Mouse (Mus musculus) lung, postnatal 36 days (tissue): ENCODE results near the gene Znrf4.
"Not testable (repeated sequence)": the region's sequence is repeated elsewhere in the genome, so short reads cannot be mapped to it uniquely, and the experiment has no call there.

Experiments used
- DNase-seq: peaks from one replicate; pipeline ENCODE4 v3.0.0; 2022; ENCODE audit warnings: mixed read lengths

The Znrf4 gene

GRCm38 (mm10) chr17:56522744-56523143, 10.5 kb upstream of the Znrf4 start:
- DNase-seq = no peak

GRCm38 (mm10) chr17:56515690-56516410, 3.6 kb upstream of the Znrf4 start:
- DNase-seq = peak; percentile 13

GRCm38 (mm10) chr17:56514916-56515315, 2.7 kb upstream of the Znrf4 start:
- DNase-seq = no peak

GRCm38 (mm10) chr17:56514330-56514729, 2.1 kb upstream of the Znrf4 start:
- DNase-seq = no peak

GRCm38 (mm10) chr17:56511707-56512090, 532 bp downstream of the Znrf4 start:
- DNase-seq = no peak

- no peak for DNase-seq
Observed at GRCm38 (mm10) chr17:56510970-56511706, 1.1 kb downstream of the Znrf4 start.

GRCm38 (mm10) chr17:56510473-56510969, 1.7 kb downstream of the Znrf4 start:
- no peak for DNase-seq

GRCm38 (mm10) chr17:56509707-56510472, 2.3 kb downstream of the Znrf4 start:
- no peak for DNase-seq

GRCm38 (mm10) chr17:56509021-56509640, 3.1 kb downstream of the Znrf4 start:
- no peak for DNase-seq

- DNase-seq = peak; percentile 98
Observed at GRCm38 (mm10) chr17:56507161-56508068, 4.8 kb downstream of the Znrf4 start.

GRCm38 (mm10) chr17:56506417-56507065, 5.7 kb downstream of the Znrf4 start:
- no peak for DNase-seq

- DNase-seq = no peak
Observed at GRCm38 (mm10) chr17:56505401-56505800, 6.8 kb downstream of the Znrf4 start.

GRCm38 (mm10) chr17:56502526-56502925, 9.7 kb downstream of the Znrf4 start:
- DNase-seq = peak; percentile 43

GRCm38 (mm10) chr17:56501635-56502400, 10.4 kb downstream of the Znrf4 start:
- DNase-seq = not testable (repeated sequence)

- no peak for DNase-seq
Observed at GRCm38 (mm10) chr17:56499229-56499628, 13.0 kb downstream of the Znrf4 start.

- no peak for DNase-seq
Observed at GRCm38 (mm10) chr17:56494480-56494879, 17.8 kb downstream of the Znrf4 start.

- no peak for DNase-seq
Observed at GRCm38 (mm10) chr17:56493841-56494240, 18.4 kb downstream of the Znrf4 start.

GRCm38 (mm10) chr17:56490438-56491152, 21.6 kb downstream of the Znrf4 start:
- DNase-seq = no peak

GRCm38 (mm10) chr17:56488028-56488427, 24.2 kb downstream of the Znrf4 start:
- DNase-seq = no peak

GRCm38 (mm10) chr17:56487441-56487888, 24.8 kb downstream of the Znrf4 start:
- peak; percentile 86 for DNase-seq
